ENCODE assay signal across 26 mouse cellular contexts in genomic region chr1:120243987-120244386, GRCm38 (mm10). TPM values are rescaled to one million over a fixed set of nuclear protein-coding genes. Genes with fewer than 3 reads are reported as not detected.
DNase-seq lines count a peak whose midpoint lies in the region; ATAC-seq and TF ChIP-seq lines count a peak whose summit lies in the region.
"Had no signal": no experiment of that assay in that cellular context is flagged by ENCODE, and none has a peak within 500 bp of the region (broad histone marks: within the 10 kb centered on the region; RNA-seq: fewer than 3 reads in every experiment).

No protein-coding gene starts in this region.

- peak; percentile 84 for DNase-seq in heart, adult 11 months
- no peak for DNase-seq in heart, postnatal 10 days
- DNase-seq in kidney, postnatal 0 days (ENCODE audit: low spot score) = no peak
- DNase-seq in lung, embryonic 14.5 days = no peak
- DNase-seq in lung, adult 2 months = no peak
- no peak for DNase-seq in embryo, embryonic 9.5 days (ENCODE audit: extremely low spot score)
- DNase-seq: adrenal gland, postnatal 10 days; cerebellum, adult 11 months; cerebellum, adult 9-10 months; cerebellum, postnatal 36 days; kidney, adult 8-10 months; kidney, postnatal 14 days; left cerebral cortex, postnatal 4 days; lung, postnatal 10 days; right cerebral cortex, postnatal 25 days; thymus, postnatal 14 days had no signal

- intact Hi-C loops in heart, postnatal 10 days (cut with DNase I) = no loop called here

- peak; percentile 17; the same call in 1 of the 2 replicates for TF ChIP-seq CTCF in kidney, postnatal 0 days (IDR thresholded peaks at IDR 0.05; ENCODE audit: low read depth)
- TF ChIP-seq CTCF in lung, embryonic 14.5 days (IDR thresholded peaks at IDR 0.05; ENCODE audit: low read depth) = peak; percentile 30
- no peak for TF ChIP-seq CTCF in lung, adult 2 months (IDR thresholded peaks at IDR 0.05; ENCODE audit: insufficient read depth, low read length)
- TF ChIP-seq CTCF in E14TG2a.4 (conservative IDR thresholded peaks at IDR 0.05; ENCODE audit: low read length) = peak; percentile 17; the same call in 1 of the 2 replicates

- no peaks in the 10 kb centered on the region for H3K4me1 ChIP-seq in kidney, postnatal 0 days (replicated peaks; ENCODE audit: insufficient read depth, low read length)
- no peaks in the 10 kb centered on the region for H3K4me1 ChIP-seq in kidney, embryonic 16.5 days (ENCODE audit: insufficient read depth, low read length)
- no peaks in the 10 kb centered on the region for H3K4me1 ChIP-seq in lung, embryonic 14.5 days (ENCODE audit: insufficient read depth)
- no peaks in the 10 kb centered on the region for H3K4me1 ChIP-seq in lung, adult 2 months (ENCODE audit: control insufficient read depth, insufficient read depth, low read length)
- H3K4me1 ChIP-seq in E14TG2a.4 (replicated peaks; ENCODE audit: low read depth, low read length) = peaks cover 32% of the 10 kb centered on the region
- H3K4me1 ChIP-seq: embryonic facial prominence, embryonic 12.5 days; forebrain, embryonic 15.5 days; stomach, embryonic 15.5 days had no signal

- no peak overlapping the region for H3K4me3 ChIP-seq in kidney, postnatal 0 days (replicated peaks; ENCODE audit: low read depth, low read length)
- H3K4me3 ChIP-seq in kidney, embryonic 16.5 days (ENCODE audit: low read length) = no peak overlapping the region
- H3K4me3 ChIP-seq in lung, embryonic 14.5 days (ENCODE audit: low read depth, low read length) = no peak overlapping the region
- H3K4me3 ChIP-seq in lung, adult 2 months (replicated peaks; ENCODE audit: extremely low read depth, low read depth, low read length) = no peak overlapping the region
- H3K4me3 ChIP-seq in E14TG2a.4 (replicated peaks; ENCODE audit: low read length) = no peak overlapping the region; the same call in 1 of the 2 replicates
- H3K4me3 ChIP-seq: embryonic facial prominence, embryonic 12.5 days; forebrain, embryonic 15.5 days; heart, embryonic 10.5 days; heart, embryonic 15.5 days; liver, embryonic 15.5 days; stomach, embryonic 15.5 days had no signal

- no peak for ATAC-seq in kidney, postnatal 0 days (replicated peaks; ENCODE audit: low FRiP score, low read depth)
- no peak for ATAC-seq in kidney, embryonic 16.5 days (ENCODE audit: low FRiP score, low TSS enrichment)
- no peak for ATAC-seq in lung, embryonic 14.5 days (ENCODE audit: insufficient read depth)
- ATAC-seq: forebrain, embryonic 15.5 days; Patski had no signal

- 71% methylated on average over 11 of the region's 11 CpGs for WGBS in kidney, postnatal 0 days
- WGBS in kidney, embryonic 16.5 days = 76% methylated on average over 11 of the region's 11 CpGs
- WGBS in lung, embryonic 14.5 days = 78% methylated on average over 11 of the region's 11 CpGs
- WGBS in lung, adult 2 months = 84% methylated on average over 11 of the region's 11 CpGs

- H3K27me3 ChIP-seq in kidney, postnatal 0 days (ENCODE audit: insufficient read depth, low read length) = no peaks in the 10 kb centered on the region
- no peaks in the 10 kb centered on the region for H3K27me3 ChIP-seq in kidney, embryonic 16.5 days (ENCODE audit: insufficient read depth, low read length)
- no peaks in the 10 kb centered on the region for H3K27me3 ChIP-seq in lung, embryonic 14.5 days (ENCODE audit: insufficient read depth, low read length)
- no peaks in the 10 kb centered on the region for H3K27me3 ChIP-seq in E14TG2a.4 (ENCODE audit: insufficient read depth, low read length)
- H3K27me3 ChIP-seq: embryonic facial prominence, embryonic 12.5 days; forebrain, embryonic 15.5 days; heart, embryonic 15.5 days; liver, embryonic 15.5 days; Patski; stomach, embryonic 15.5 days had no signal

- H3K9me3 ChIP-seq in kidney, postnatal 0 days (replicated peaks; ENCODE audit: low read length) = no peaks in the 10 kb centered on the region
- no peaks in the 10 kb centered on the region for H3K9me3 ChIP-seq in kidney, embryonic 16.5 days (ENCODE audit: low read length)
- H3K9me3 ChIP-seq in lung, embryonic 14.5 days (ENCODE audit: low read depth, low read length) = no peaks in the 10 kb centered on the region
- H3K9me3 ChIP-seq in E14TG2a.4 (ENCODE audit: low read length) = no peaks in the 10 kb centered on the region
- H3K9me3 ChIP-seq: embryonic facial prominence, embryonic 12.5 days; forebrain, embryonic 15.5 days; heart, embryonic 10.5 days; heart, embryonic 15.5 days; liver, embryonic 15.5 days; stomach, embryonic 15.5 days had no signal

- H3K9ac ChIP-seq in kidney, postnatal 0 days (ENCODE audit: low read depth, low read length) = no peak overlapping the region
- no peak overlapping the region for H3K9ac ChIP-seq in kidney, embryonic 16.5 days (replicated peaks; ENCODE audit: low read length)
- no peak overlapping the region for H3K9ac ChIP-seq in lung, embryonic 14.5 days
- H3K9ac ChIP-seq: embryonic facial prominence, embryonic 12.5 days; forebrain, embryonic 15.5 days; heart, embryonic 15.5 days; hindbrain, embryonic 14.5 days; liver, embryonic 15.5 days; stomach, embryonic 15.5 days had no signal

- no peak for TF ChIP-seq POLR2A in lung, adult 2 months (IDR thresholded peaks at IDR 0.05; ENCODE audit: borderline replicate concordance, extremely low read depth, low read depth, low read length)

- H3K27ac ChIP-seq in kidney, postnatal 0 days = no peak overlapping the region
- no peak overlapping the region for H3K27ac ChIP-seq in kidney, embryonic 16.5 days (ENCODE audit: low read length)
- no peak overlapping the region for H3K27ac ChIP-seq in lung, embryonic 14.5 days (ENCODE audit: low read depth)
- H3K27ac ChIP-seq: embryonic facial prominence, embryonic 12.5 days; forebrain, embryonic 15.5 days; hindbrain, embryonic 14.5 days; liver, embryonic 15.5 days; stomach, embryonic 15.5 days had no signal

- H3K4me2 ChIP-seq in kidney, postnatal 0 days (ENCODE audit: low read length) = no peak overlapping the region
- no peak overlapping the region for H3K4me2 ChIP-seq in kidney, embryonic 16.5 days (replicated peaks; ENCODE audit: low read depth, low read length)
- no peak overlapping the region for H3K4me2 ChIP-seq in lung, embryonic 14.5 days
- H3K4me2 ChIP-seq: embryonic facial prominence, embryonic 12.5 days; forebrain, embryonic 15.5 days; heart, embryonic 15.5 days; hindbrain, embryonic 14.5 days; liver, embryonic 15.5 days; stomach, embryonic 15.5 days had no signal

- H3K36me3 ChIP-seq in kidney, postnatal 0 days (ENCODE audit: insufficient read depth, low read length) = no peaks in the 10 kb centered on the region
- no peaks in the 10 kb centered on the region for H3K36me3 ChIP-seq in kidney, embryonic 16.5 days (ENCODE audit: insufficient read depth, low read length)
- H3K36me3 ChIP-seq in lung, embryonic 14.5 days (ENCODE audit: insufficient read depth) = no peaks in the 10 kb centered on the region
- H3K36me3 ChIP-seq in E14TG2a.4 (ENCODE audit: insufficient read depth, low read length) = peaks cover 34% of the 10 kb centered on the region; the same call in 1 of the 2 replicates
- H3K36me3 ChIP-seq: embryonic facial prominence, embryonic 12.5 days; forebrain, embryonic 15.5 days; stomach, embryonic 15.5 days had no signal

RNA-seq across cellular contexts. Expression of gene Steap3, which starts 28.5 kb away (rescaled TPM):
- total RNA-seq in heart, postnatal 10 days (2021) = 10 to 100 TPM; 26.9 to 32.1 TPM
- 4.6 TPM in 2 replicates for polyA plus RNA-seq in kidney, postnatal 0 days (2015; fragmentation: Nextera tagmentation; extraction: Ambion mirVana)
- polyA plus RNA-seq in kidney, embryonic 16.5 days (2015; fragmentation: Nextera tagmentation; extraction: Ambion mirVana) = 2.8 and 4.0 TPM in 2 replicates
- polyA plus RNA-seq in lung, embryonic 14.5 days (2014; fragmentation: Nextera tagmentation; extraction: Ambion mirVana) = 2.3 and 2.9 TPM in 2 replicates
- 58.3 and 67.0 TPM in 2 replicates for polyA plus RNA-seq in lung, adult 2 months (2012; rRNA removed)

Comparison
In these comparisons a context has a peak if more than half of its experiments do, and no peak if none do; other contexts are left out.
1. RNA of gene Steap3, which starts 28.5 kb away (polyA plus RNA-seq): 58.3 to 67.0 TPM in lung, adult 2 months; 4.6 TPM in kidney, postnatal 0 days, 2.3 to 2.9 TPM in lung, embryonic 14.5 days and 2.8 to 4.0 TPM in kidney, embryonic 16.5 days; every median in the first group is over 10 times any median in the second.